Mouse (Mus musculus) thymus, postnatal 4 days (tissue): ENCODE measurements around the gene 1190002N15Rik.
A peak's percentile ranks its signal among the peaks of the same experiment; 100 is the strongest.

Source experiments
- DNase-seq: peaks from one replicate; pipeline ENCODE4 v3.0.0; 2021

Gene 1190002N15Rik

DNA sequence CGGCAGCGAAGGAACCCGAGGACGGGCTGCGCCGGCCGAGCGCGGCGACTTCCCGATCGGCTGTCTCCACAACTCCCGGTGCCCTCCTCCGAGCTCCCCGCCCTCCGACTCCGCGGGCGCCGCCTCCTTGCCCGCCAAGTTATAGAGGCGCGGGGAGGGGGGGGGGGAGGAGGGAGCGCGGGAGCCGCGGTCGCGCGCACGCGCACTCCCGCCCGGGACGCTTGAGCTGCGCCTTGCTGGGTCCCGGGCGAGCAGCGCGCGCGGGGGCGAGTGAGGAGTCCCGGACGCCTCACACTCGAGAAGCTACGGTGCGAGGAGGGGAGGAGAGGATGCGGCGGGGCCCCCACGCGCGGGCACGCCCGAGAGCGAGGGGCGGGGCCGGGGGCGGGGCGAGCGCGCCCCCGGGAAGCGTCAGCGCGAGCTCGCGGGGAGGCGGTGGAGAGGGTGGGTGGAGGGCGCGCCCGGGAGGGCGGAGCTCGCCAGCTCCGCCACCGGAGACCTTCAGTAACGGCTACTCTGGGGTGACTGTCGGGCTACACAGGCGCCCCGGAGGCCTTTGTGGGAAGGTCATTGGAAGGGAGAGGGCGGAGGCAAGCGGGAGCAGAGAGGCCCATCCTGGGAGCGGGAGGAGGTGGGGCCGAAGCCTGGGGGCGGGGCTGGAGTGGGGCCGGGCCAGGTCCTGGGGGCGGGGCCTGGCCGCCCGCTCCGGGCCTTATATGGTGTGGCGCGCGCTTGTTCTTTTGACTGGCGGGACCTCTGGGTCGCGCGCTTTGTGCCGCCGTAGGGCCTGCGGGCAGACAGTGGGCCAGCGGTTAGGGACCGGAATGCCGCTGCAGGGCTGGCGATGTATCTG lies at the start of gene 1190002N15Rik:
Gene 1190002N15Rik, minus strand, starts transcription at position 112 of the 853 bp plus-strand sequence.
- peak; percentile 97 for DNase-seq

DNA sequence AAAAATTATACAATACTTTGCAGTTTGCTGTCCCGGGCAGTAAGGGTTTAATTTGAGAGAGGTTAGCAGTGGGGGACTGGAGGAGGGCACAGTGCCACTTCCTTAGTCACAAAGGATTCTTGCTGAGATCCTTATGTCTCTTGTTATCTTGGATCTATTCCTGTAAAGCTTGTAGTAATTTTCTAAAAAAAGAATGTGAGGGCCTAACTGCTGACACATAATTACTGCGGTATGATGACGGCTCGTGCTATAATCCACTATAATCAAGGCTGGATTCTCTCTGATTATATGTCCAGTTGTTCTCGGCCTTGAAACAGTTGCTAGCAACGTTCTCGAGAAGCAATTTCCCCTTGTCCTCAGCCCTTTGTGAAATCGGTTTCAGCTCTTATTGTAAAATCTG lies 44.4 kb upstream of the 1190002N15Rik start:
- DNase-seq, result no peak

DNA sequence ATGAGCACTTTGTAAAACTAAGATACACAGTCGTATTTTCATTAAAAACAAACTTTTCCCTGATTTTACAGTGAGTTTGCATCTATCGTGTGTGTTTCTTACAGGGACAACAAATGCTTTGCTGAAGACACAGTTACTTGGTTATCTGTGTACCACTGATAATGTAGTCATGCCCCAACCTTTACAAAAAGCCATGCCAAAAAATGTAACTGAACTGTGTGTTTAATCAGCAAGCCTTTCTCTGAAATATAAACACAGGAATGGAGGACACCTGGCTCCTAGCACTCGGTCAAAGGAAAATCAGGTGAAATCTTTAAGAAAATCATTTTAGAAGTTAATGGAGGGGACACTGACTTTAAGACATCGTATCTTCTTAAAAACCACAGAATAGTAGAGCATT lies 43.8 kb upstream of the 1190002N15Rik start:
- DNase-seq, result no peak

DNA sequence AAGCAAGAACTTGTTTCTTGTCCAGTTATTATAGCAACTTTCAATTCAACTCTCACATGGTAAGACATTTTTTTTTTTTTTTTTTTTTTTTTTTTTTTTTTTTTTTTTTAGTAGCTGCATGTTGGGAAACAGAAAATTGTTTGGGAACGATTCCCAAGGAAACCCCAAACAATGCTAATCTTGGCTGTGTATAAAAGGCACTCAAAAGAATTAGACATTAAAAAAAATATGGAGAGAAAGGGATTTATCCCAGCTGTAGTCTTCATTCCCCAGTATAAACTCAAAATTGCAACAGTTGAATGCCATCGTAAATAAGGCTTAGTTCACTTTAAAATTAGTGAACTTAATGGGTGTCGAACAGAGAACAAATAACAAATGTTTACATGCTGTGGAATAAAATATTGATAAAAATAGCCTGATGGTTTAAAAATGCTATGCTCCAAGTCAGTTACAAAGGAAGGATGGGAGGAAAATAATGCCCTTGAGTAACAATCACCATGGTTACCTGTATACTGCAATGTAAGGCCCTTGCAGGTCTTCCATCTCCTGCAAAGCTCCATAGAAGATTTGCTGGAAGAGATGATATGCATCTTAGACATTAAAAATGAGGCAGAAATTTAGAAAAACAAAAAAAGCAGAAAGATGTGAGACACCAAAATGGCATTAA lies 42.3 kb upstream of the 1190002N15Rik start:
- no peak for DNase-seq

DNA sequence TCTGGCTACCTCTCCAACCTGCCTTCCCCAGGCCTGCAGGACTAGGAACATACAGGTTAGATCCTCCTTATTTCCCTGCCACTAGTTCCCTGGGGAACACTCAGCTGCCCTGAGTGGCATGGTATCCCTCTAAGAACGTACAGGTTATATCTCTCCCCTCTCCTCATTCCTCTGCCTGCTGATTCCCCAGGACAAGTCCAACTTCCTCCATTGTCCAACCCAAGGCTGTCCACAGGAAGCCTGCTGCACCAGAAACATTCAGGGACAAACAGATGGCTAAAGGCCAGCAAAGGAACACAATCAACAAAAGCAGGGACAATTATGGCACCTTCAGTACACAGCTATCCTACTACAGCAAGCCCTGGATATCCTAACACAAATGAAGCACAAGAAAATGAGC lies 33.9 kb upstream of the 1190002N15Rik start:
- no peak for DNase-seq

DNA sequence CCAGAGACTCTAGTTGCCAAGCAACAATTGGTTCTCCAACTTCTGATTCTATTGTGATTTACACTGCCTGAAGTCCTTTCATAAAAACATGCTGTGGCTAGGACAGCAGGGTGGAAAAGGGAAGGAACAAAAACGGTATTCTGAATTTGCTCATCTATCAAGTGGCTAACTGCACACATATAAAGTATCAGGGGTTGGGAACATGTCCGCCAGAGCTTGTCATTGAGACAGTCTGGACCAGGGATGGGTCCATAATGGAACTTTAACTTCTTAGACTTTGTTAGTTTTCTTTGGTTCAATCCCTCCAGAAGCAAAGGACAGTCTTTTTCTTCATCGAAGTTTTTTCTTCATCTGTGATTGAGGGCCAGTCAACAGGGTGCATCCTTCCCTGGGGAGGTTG lies 30.5 kb upstream of the 1190002N15Rik start:
- no peak for DNase-seq

DNA sequence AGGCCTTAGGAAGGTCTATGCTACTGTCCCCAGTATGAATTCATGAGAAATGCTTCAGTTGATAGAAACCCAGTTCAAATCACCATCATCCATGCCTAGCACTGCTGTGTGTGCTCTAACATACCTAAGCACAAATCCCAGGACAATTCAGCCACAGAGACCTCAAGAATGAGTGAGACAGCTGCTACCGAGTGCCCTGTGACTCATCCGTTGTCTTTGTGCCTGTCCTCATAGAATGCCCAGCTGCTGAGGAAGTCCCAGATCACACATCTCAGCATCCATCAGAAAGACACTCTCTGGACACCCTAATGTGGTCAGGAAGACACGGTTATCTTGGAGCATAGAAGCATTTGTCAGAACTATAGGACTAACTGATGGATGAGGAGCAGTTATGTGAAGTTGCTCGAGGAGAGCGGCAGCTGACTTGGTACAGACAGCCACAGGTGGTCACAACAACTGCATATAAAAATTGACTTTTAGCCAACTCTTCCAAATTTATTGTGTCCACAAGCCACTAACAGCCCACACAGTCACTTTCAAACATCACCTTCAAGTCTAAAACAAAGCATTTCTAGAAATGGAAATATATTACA lies 29.9 kb upstream of the 1190002N15Rik start:
- no peak for DNase-seq

DNA sequence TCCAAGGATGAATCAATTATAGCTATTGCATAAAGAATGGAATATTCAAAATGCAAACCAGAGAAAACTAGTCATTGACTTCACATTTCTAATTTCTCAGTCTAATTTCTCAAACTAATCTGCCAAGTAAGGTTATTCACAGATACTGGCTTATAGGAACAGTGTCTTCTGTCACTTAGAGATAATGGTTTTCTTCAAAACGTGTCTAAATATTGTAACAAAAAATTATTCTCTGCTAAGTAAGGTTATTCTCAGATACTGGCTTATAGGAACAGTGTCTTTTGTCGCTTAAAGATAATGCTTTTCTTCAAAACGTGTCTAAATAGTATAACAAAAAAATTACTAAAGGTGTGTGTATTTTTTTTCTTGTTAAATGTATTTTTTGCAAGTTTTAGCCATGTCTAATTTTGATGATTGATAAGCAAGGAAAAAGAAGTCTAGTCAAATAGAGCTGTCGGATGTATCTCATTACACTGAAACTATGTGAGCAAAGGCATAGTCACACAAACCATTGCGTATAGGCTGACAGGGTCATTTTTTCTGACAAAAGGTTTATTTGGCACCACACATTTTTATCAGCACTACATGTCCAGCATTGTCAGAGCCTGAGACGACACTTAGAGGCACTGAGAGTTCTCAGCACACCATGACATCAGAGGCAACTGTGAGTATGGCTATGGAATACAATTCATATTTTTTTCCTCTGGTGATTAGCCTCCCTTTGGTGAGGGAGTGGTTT lies 19.1 kb upstream of the 1190002N15Rik start:
- DNase-seq, result no peak

DNA sequence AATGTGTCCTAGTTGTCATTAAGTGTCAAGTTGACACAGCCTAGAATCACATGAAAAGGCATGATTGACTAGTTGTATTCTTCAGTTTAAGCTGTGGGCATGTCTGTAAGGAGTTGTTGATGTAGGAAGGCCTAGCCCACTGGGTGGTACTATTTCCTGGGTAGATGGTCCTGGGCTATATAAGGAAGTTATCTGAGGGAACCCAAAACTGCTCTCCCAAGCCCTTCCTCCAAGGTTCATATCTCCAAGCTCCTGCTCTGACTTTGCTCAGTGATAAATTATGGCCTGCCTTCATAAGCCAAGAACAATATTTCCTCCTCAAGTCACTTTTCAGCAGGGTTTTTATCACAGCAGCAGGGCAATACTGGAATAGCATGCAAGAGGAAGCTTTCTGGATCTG lies 18.4 kb upstream of the 1190002N15Rik start:
- DNase-seq, result no peak

DNA sequence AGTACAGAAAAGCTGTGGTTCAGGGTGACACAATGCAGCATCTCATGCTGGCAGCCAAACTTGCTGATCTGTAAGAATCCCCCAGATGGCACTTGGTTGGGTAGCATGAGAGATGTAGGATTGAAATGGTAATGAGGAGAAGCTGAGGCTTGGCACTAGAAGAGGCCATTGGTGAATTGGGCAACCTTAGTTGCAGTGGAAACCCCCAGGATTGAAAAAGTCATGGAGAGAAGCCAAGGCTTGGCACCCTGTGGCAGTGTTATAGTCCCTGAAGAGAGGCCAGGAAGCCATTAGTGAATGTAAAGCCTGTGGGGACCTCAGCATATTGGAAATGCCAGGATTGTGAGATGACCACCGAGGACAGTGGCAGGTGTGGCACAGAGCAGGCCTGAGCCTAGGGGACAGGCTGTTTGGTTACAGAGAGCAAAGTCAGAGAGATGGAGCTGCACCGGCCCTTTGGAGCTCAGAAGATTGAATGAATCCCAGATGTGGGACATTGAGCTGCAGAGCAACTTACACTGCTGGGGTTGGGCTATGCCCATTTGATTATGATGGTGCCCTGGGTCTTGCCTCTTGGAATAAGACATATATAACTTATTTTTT lies 12.7 kb upstream of the 1190002N15Rik start:
- no peak for DNase-seq

DNA sequence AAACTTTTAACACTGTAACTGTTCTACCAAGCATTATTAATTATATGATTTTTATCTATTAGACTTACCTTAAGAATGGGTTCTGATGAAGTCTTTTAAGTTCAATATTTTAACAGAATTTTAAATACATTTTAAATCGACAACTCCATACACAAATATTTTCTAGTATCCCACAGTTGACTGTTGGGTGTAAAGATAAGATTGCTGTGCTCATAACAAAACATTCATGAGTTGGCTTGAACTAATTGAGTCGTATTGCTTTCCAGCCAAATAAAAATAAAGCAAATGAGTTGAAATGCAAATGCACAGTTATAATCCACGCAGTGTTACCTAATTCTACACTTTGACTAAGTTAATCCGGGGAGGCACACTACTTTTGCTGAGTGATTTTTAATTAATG lies 6.0 kb upstream of the 1190002N15Rik start:
- DNase-seq, result no peak

DNA sequence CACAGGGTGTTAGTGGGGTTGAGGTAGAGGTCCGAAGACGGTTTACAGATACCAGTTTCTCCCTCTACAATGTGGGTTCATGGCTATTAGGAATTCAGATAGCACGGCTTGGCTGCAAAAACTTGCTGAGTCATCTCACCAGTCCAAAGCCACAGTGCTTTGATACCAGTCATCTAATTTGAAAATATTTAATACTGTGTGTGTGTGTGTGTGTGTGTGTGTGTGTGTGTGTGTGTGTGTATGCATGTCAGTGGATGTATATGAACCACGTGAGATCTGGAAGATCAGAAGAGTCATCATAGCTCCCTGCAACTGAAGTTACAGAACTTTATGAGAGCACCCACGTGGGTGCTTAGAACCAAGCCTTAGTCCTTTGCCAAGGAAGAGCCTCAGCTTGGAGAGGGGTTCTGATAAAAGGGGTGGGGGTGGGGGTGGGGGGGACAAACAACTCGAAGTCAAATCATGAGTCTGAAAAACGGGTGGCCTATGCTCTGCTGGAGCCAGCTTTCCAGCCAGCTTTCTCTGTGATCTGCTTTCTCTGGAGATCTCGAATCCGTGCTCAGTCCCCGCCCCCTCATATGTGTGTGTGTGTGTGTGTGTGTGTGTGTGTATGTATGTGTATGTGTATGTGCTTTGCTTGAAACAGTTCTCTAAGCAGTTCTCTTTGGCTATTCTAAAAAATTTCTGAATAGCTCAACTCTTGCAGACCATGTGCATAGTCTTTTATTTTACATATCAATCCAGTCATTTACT lies 2.6 kb upstream of the 1190002N15Rik start:
- no peak for DNase-seq

DNA sequence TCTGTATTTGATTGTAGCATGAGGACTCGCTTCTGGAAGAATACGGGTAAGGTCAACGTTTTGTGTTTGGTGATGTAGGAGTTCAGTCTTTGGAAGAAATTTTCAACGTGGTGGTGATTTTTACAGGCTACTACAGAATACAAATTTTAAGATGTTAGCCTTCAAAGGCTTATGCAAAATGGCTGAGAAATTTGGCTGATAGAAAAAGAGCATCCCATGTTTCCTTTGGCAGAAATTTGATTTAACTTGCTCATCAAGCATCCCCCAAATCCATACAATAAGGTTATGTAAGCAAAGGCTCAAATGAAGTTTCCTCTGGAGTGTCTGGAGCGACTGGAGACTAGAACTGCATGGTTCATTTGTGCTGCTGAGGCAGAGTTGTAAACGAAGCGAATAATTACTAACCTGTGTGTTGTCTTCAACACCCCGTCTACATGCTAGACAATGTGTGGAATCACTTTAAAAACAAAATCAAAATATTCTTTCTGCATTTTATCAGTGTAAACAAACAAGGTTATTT lies 1.5 kb upstream of the 1190002N15Rik start:
- no peak for DNase-seq

DNA sequence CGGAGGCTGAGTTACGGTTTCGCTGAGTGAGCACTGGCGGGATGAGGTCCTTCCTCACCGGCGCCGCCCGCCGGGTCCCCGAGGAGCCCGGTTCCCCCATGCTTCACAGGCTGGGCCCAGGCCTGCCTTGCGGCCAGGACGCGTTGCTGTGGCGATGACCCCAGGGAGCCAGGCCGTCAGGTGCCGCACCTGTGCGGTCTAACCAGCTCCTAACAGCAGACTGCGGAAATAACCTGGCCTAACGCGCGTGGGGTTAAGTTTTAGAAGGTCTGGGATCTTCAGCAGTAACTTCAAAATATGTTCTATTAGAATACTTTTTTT lies 902 bp upstream of the 1190002N15Rik start:
- no peak for DNase-seq

DNA sequence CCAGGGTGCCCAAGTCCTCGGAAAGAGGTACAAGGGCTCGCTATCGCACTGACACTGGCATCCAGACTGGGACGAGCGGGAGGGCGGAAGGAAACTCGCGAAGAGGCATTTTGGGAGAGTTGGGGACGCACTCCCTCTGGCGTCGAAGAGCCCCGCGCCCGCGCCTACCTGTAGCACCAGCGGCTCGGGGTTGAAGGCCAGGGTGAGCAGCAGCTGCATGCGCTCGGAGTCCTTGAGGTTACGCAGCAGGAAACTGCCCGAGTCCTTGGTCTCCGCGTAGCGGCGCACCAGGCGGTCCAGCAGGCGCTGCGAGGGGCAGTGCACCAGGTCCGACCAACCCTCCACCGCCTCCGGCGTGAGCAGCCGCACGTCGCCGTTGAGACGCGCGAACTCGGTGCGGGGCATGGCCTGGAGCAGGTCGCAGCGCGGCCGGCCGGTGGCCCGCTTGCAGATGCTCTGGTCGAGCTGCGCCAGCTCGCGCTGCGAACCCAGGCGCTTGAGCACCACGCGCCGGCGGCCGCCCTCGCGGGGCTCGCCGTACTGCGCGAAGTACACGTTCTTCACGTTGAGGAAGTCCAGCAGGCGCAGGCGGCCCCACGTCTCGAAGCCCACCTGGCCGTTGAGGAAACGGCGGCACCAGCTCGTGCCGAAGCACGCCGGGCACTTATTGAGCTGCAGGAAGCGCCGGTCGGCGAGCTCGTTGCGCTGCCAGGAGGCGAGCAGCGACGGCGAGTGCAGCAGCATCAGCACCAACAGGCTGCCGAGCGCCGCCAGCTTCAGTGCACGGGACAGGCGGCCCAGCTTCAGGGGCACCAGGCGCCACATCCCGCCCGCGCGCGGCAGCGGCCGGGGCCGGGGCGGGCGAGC lies 597 bp downstream of the 1190002N15Rik start:
- peak; percentile 83 for DNase-seq

DNA sequence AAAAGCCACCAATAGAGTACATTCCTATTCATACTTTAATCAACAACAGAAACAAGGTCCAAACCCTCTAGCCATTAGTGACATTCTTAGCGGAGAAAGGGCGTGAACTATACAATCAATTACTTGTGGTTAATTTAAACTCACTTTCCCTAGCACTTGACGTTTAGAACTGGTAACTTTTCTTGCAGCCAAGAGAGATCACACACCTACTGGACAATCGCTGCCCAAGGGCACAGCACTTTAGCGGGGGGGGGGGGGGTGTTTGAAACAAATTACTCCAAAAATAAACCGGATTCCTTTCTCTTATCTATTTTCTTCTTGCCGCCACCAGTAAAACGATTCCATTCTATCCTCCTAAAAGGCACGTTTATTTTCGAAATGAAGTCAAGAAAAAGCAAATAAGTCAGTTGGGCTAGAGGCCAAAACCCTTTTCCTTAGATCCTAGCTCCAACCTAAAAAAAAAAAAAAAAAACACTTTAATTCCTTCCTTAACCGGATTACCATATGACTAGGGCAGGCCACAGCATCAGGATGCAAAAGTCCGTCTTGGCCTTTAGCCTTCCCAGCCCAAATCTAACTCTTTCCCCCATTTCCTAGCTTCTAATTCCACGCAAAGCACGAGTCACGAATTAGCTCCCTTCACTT lies 1.5 kb downstream of the 1190002N15Rik start:
- no peak for DNase-seq

DNA sequence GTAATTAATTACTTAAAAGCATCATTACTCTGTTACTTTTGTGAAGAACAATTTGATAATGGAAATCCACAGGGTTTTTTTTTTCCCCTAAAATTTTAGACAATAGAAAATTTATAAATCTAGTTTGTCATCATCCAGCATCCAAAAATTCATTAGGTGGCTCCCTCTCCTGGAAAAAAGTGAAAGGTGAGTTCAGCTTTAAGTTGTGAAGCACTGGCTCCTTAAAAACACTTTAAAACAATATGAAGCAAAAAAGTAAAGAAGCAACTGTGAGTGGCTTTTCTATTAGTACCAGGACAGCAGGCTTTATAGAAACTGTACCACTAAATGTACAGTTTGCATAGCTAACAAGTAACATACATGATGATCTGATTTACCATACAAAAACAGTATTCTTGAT lies 3.1 kb downstream of the 1190002N15Rik start:
- no peak for DNase-seq

DNA sequence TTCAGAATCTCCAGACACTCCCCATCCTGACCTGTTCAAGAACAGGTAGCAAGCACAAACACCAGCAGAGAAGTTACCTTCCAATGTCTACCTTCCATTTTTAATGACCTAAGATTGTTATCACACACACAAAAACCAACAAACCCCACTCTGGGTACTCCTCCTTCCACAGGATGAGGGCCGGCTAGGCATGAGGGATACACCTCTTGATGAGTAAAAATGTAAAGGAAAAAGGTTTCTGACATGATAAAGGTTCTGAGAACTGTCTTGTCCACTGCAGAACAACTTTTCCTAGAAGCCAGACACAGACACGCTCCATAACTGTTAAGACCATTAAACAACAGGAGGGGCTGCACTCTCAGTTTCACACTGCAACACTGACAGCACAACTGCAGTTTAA lies 3.7 kb downstream of the 1190002N15Rik start:
- DNase-seq, result no peak

DNA sequence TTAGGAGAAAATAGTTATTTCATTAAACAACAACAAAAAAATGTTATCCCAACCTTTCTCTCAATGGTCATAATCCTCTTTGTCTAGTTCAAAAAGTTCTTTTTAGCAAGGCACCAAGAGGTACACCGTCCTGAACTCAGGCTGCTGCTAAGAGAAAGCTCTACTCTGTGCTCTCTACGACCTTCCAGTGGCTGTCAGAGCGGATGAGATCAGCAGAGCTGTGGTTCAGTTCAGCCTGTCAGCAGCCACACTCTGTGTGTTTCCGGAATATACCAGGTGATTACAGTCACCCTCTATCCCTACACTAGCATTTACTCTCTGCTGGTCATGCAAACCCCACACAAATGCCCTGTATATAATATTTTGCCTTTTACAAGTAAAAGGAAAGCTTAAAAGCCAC lies 4.2 kb downstream of the 1190002N15Rik start:
- peak; percentile 57 for DNase-seq

DNA sequence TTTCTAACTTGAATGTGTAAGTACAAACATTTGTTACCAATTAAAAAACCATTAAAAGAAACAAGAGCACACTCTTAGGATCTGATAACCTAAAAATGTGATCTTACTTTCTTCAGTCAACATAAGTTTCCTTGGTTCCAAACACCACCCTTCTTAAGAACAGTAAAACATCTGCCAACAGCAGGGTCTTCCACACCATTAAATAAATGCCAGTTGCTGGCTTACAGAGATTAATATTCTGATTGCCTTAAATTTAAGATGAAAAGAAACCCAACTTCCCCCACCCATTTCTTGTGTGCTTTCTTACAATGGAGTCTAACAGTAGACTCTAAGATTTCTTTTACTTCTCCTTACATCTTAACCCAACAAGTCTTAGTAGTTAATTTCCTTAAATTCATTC lies 7.9 kb downstream of the 1190002N15Rik start:
- DNase-seq, result no peak
